Mouse (Mus musculus) liver, embryonic 15.5 days (tissue): ENCODE results near the gene Itga8. TPM values are rescaled to one million over a fixed set of nuclear protein-coding genes. Genes with fewer than 3 reads are reported as not detected.

Experiments used
- ATAC-seq: fragments of 200-750 bp; cut with Nextera tagmentation; 2 replicates; pipeline ENCODE4 v1.8.0; 2017; ENCODE audit warnings: moderate number of reproducible peaks, mild to moderate bottlenecking, moderate library complexity; ENCODE audit not compliant: insufficient read depth
- H3K27ac ChIP-seq: fragments of 300-500 bp; sonication (generic); replicated peaks from 2 replicates; pipeline ENCODE4 v1.5.1; 2015; ENCODE audit warnings: mild to moderate bottlenecking, inconsistent platforms
- H3K27me3 ChIP-seq: fragments of 300-500 bp; sonication (generic); 2 replicates; pipeline ENCODE4 v1.6.1; 2015; ENCODE audit warnings: mild to moderate bottlenecking, inconsistent platforms
- H3K36me3 ChIP-seq: fragments of 300-500 bp; sonication (generic); replicated peaks from 2 replicates; pipeline ENCODE4 v1.6.1; 2015; ENCODE audit warnings: moderate library complexity, mild to moderate bottlenecking, inconsistent platforms
- H3K4me1 ChIP-seq: fragments of 300-500 bp; sonication (generic); replicated peaks from 2 replicates; pipeline ENCODE4 v1.6.1; 2015; ENCODE audit warnings: inconsistent platforms
- H3K4me2 ChIP-seq: fragments of 300-500 bp; sonication (generic); 2 replicates; pipeline ENCODE4 v1.6.1; 2015; ENCODE audit warnings: moderate library complexity, mild to moderate bottlenecking, inconsistent platforms
- H3K4me3 ChIP-seq: fragments of 300-500 bp; sonication (generic); replicated peaks from 2 replicates; pipeline ENCODE4 v1.5.1; 2015; ENCODE audit warnings: mild to moderate bottlenecking, inconsistent platforms
- H3K9ac ChIP-seq: fragments of 300-500 bp; sonication (generic); 2 replicates; pipeline ENCODE4 v1.6.1; 2015; ENCODE audit warnings: moderate library complexity, mild to moderate bottlenecking, inconsistent platforms
- H3K9me3 ChIP-seq: fragments of 300-500 bp; sonication (generic); replicated peaks from 2 replicates; pipeline ENCODE4 v1.6.1; 2016; ENCODE audit warnings: inconsistent platforms
- WGBS: fragments of 180-500 bp; shearing (Covaris S2); methylation state at CpG from one replicate; pipeline ENCODE4 v1.1.7; 2015; ENCODE audit warnings: mixed read lengths; ENCODE audit not compliant: insufficient replicate concordance; 5-methylcytosine and 5-hydroxymethylcytosine counted together
- polyA plus RNA-seq: library from polyadenylated mRNA; unstranded; fragments of >200 nt; fragmentation: Nextera tagmentation; extraction: Ambion mirVana; gene quantifications from 2 replicates; pipeline ENCODE4 v1.2.1, GENCODE M21; 2015

Gene Itga8
- polyA plus RNA-seq, 1 experiment from 2014 or later, result 2.2 TPM

DNA sequence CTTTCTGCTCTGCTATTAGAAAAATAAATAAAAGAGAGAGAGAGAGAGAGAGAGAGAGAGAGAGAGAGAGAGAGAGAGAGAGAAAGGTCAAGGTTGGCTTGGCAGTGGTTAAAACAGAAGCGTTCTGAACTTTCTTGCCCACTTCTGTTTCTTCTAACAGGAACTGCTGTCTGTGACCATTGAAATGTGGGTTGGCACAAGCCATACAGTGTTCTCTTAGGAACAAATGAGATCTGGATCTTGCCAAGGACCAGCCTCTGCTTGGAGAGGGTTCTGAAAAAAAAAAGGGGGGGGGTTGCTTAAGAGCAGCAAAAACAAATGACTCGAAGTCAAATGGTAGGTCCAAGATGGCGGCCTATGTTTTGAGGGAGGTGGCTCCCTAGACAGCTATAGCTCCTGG lies 17.0 kb upstream of the Itga8 start:
- Histone ChIP-seq H3K27me3 (no peaks in the 10 kb centered on the region), H3K4me1 (no peaks in the 10 kb centered on the region; the same call in 1 of the 2 replicates), H3K9ac (no peak overlapping the region), H3K4me3 (no peak overlapping the region), H3K27ac (no peak overlapping the region), H3K9me3 (no peaks in the 10 kb centered on the region), H3K36me3 (no peaks in the 10 kb centered on the region), H3K4me2 (no peak overlapping the region)
- WGBS, result 76% methylated on average over 3 of the region's 3 CpGs
- no peak for ATAC-seq

DNA sequence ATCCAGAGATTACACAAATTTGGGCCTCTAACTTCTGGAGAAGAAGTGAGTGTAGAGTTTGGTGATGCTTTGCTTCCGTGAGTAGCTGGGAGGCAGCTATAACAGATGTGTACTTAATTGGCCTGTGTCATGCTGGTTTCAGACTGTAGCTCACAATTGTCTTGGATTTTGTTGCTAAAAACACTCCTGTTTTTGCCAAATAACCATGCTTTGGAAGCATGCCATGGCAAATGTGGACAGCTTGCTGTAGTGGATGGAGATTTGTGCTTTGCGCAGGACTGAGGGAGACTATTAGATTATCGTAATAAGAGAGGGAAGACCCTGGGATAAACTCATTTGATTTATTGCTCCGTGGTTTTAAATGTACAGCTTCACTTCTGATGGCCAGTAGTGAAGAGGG lies 16.3 kb upstream of the Itga8 start:
- Histone ChIP-seq H3K4me2 (no peak overlapping the region), H3K27ac (no peak overlapping the region), H3K4me3 (no peak overlapping the region), H3K36me3 (no peaks in the 10 kb centered on the region), H3K4me1 (no peaks in the 10 kb centered on the region; the same call in 1 of the 2 replicates), H3K9ac (no peak overlapping the region), H3K27me3 (no peaks in the 10 kb centered on the region), H3K9me3 (no peaks in the 10 kb centered on the region)
- WGBS, result 73% methylated on average over 4 of the region's 4 CpGs
- ATAC-seq, result no peak

DNA sequence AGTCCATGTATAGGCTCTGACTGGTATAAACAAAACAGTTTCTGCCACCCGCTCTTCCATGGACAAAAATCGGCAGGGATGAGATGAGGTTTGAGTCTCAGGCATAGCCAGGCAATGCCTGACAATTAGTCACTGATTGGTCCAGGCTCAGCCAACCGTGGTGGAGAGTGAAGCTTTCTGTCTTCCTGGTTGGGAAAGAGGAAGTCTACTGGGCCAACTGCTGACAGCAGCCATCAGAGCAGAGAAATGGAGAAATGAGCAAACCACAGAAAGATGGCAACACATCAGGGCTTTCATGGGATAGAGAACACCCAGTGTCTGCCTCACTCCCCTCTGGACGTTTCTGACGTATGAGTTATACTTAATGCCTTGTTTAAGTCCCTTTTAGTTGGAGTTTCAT lies 15.6 kb upstream of the Itga8 start:
- H3K27me3 ChIP-seq, result no peaks in the 10 kb centered on the region
- peak; percentile 28; the same call in 1 of the 2 replicates for ATAC-seq
- H3K4me1 ChIP-seq, result no peaks in the 10 kb centered on the region; the same call in 1 of the 2 replicates
- H3K9me3 ChIP-seq, result no peaks in the 10 kb centered on the region
- no peaks in the 10 kb centered on the region for H3K36me3 ChIP-seq
- no peak overlapping the region for H3K4me3 ChIP-seq
- H3K27ac ChIP-seq, result no peak overlapping the region
- H3K4me2 ChIP-seq, result no peak overlapping the region
- H3K9ac ChIP-seq, result no peak overlapping the region
- whole genome bisulfite sequencing, result 37% methylated on average over 5 of the region's 5 CpGs

DNA sequence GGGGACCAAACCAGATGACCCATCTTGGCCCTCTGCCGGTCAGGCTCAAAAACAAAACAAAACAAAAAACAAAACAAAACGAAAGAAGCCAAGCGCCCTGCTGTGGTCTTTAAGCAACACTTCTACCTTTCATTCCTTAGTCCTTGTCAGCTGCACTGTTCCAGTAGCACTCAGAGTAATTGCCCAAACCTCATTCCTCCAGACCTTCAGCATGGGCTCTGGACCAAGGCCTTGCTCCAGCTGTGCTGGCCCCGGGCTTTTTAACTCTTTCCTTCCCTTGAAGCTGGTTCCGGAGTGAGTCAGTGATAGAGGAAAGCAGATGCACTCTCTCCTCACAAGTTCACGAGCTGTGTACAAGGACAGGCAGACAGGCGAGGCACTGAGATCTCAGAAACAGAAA lies 14.6 kb upstream of the Itga8 start:
- no peak overlapping the region for H3K9ac ChIP-seq
- H3K27me3 ChIP-seq, result no peaks in the 10 kb centered on the region
- H3K27ac ChIP-seq, result no peak overlapping the region
- no peak for ATAC-seq
- H3K4me1 ChIP-seq, result no peaks in the 10 kb centered on the region; the same call in 1 of the 2 replicates
- no peak overlapping the region for H3K4me3 ChIP-seq
- WGBS, result 41% methylated on average over 7 of the region's 7 CpGs
- no peaks in the 10 kb centered on the region for H3K36me3 ChIP-seq
- H3K4me2 ChIP-seq, result no peak overlapping the region
- no peaks in the 10 kb centered on the region for H3K9me3 ChIP-seq

DNA sequence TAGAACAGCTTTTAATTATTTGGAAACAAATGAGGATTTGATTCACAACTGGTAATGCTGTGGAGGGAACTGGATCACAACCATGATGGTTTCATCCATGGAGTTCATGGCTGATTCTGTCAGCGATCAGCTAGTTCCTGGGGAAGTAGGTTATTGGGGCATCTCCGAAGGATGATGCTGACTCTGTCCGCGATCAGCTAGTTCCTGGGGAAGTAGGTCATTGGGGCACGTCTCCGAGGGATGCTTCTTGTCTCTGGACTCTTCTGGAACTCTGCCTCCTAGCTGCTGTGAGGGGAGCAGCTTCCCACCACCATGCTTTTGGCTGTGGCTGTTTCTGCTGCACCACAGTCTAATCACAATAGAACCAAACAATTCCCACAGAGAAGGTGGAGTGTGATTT lies 12.3 kb upstream of the Itga8 start:
- 56% methylated on average over 6 of the region's 6 CpGs for WGBS
- Histone ChIP-seq H3K9ac (no peak overlapping the region), H3K9me3 (no peaks in the 10 kb centered on the region), H3K4me1 (no peaks in the 10 kb centered on the region; the same call in 1 of the 2 replicates), H3K27ac (no peak overlapping the region), H3K36me3 (no peaks in the 10 kb centered on the region), H3K4me2 (no peak overlapping the region), H3K4me3 (no peak overlapping the region), H3K27me3 (no peaks in the 10 kb centered on the region)
- ATAC-seq, result no peak

DNA sequence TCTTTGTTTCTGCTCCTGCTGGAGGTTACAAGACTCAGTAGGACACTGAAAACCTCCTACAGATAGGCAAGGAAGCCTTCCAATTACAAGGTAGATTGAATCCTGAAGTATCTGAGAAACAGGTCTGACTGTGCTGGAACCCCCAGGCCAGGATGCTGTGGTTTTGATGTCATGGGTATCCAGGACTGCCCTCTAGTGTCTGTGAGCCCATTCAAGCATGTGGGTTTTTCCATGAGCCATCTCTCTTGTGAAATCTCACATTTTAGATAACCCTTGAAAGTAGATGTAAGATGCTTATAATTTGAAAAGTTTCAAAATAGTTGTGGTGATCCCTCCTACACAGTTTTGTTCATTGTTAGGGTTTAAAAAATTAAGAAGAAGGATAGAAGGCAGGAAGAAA lies 6.7 kb upstream of the Itga8 start:
- Histone ChIP-seq H3K27me3 (0 out of 2 replicates have a peak, but pooled peaks cover 4% of the 10 kb centered on the region), H3K36me3 (no peaks in the 10 kb centered on the region), H3K9ac (no peak overlapping the region), H3K9me3 (no peaks in the 10 kb centered on the region), H3K4me3 (no peak overlapping the region), H3K4me2 (no peak overlapping the region), H3K4me1 (no peaks in the 10 kb centered on the region), H3K27ac (no peak overlapping the region)
- ATAC-seq, result no peak

DNA sequence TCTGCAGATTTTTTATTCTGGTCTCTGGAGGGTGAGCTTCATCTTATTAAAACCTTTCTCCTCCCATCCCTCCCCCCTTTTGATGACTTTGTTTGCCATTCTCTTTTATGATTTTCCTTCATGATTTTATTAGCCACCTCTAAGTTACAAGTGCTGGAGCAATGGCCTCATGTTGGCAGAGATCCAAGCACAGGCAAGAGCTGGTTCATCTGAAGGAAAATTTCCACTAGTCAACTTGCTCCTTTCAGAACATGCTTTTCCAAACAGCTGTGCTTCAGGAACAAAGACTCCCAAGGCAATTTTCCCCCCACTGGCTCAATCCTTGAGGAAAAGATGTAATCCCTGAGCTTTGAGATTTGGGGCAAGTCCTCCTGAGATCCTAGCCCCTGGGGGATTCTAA lies 5.6 kb upstream of the Itga8 start:
- ATAC-seq, result no peak
- Histone ChIP-seq H3K36me3 (no peaks in the 10 kb centered on the region), H3K4me3 (no peak overlapping the region), H3K9me3 (no peaks in the 10 kb centered on the region), H3K4me2 (no peak overlapping the region), H3K4me1 (no peaks in the 10 kb centered on the region), H3K27me3 (peaks cover 11% of the 10 kb centered on the region), H3K9ac (no peak overlapping the region), H3K27ac (no peak overlapping the region)

DNA sequence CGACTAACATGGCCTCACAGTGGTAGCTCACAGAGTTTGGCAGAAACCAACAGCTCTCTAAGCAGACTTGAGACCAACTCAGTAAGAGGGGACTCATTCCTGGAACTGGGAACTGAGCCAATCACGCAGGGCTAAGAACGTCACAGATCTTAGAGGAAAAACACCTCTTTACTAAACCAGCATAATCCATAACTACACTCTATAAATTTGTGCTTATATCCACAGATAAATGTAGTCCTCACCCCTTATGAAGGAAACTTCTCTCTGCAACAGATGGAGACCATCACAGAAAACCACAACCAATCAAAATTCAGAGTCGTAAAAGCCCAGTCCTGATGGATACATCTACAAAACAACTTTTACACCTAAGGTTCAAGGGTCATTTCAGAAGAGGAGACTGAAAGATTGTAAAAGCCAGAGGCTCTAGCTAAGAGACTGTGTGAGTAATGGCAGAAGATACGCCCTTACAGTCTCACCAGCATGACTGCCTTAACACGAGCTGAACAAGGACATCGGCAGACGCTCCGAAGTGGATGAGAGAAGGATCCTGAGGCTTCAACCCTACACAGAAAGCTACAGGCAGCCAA lies 3.4 kb upstream of the Itga8 start:
- WGBS, result 66% methylated on average over 9 of the region's 9 CpGs
- no peaks in the 10 kb centered on the region for H3K9me3 ChIP-seq
- no peak for ATAC-seq
- peaks cover 32% of the 10 kb centered on the region for H3K27me3 ChIP-seq
- H3K4me2 ChIP-seq, result no peak overlapping the region
- H3K4me3 ChIP-seq, result no peak overlapping the region
- no peak overlapping the region for H3K9ac ChIP-seq
- H3K36me3 ChIP-seq, result no peaks in the 10 kb centered on the region
- peaks cover 6% of the 10 kb centered on the region; the same call in 1 of the 2 replicates for H3K4me1 ChIP-seq
- no peak overlapping the region for H3K27ac ChIP-seq

DNA sequence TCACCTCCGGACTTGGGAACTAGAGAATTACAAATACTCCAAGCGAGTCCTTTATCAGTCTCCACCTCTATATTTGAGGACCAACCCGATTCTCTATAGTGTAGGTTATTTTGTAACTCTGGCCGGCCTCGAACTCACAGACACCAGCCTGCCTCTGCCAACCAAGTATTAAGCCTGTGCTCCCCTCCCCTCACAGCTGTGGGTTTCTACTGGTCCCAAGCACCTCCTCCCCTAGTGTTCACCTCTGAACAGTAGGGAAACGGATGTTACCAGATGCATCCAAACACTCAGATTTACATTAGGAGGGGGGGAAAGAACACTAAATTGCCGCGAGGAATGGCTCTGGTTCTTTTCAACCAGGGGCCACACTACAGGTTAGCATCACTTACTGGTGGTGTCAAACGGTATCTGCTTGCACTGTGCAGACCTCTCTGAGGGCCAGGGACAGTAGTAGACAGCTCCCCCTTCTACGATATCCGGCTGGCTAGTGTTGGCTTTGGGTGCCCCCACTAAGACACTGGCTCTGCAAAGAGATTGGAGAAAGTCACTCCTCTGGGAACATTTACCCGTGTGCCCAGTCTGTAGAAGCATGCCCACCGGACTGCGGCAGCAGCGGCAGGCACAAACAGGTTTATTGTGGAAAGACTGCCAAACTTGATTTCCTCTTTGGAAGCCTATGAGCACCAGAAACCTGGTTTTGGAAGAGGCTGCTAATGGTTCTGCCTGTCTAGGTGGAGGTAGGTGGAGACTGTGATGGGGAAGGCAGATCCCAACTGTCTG lies 1.1 kb downstream of the Itga8 start:
- H3K4me3 ChIP-seq, result peak overlapping the region; percentile 55; the same call in 1 of the 2 replicates
- H3K4me2 ChIP-seq, result peak overlapping the region; percentile 81; the same call in 1 of the 2 replicates
- no peak overlapping the region for H3K27ac ChIP-seq
- H3K9me3 ChIP-seq, result no peaks in the 10 kb centered on the region
- H3K9ac ChIP-seq, result no peak overlapping the region
- ATAC-seq, result no peak
- no peaks in the 10 kb centered on the region for H3K36me3 ChIP-seq
- H3K4me1 ChIP-seq, result peaks cover 6% of the 10 kb centered on the region; the same call in 1 of the 2 replicates
- peaks cover 42% of the 10 kb centered on the region for H3K27me3 ChIP-seq
- 61% methylated on average over 15 of the region's 15 CpGs for WGBS

DNA sequence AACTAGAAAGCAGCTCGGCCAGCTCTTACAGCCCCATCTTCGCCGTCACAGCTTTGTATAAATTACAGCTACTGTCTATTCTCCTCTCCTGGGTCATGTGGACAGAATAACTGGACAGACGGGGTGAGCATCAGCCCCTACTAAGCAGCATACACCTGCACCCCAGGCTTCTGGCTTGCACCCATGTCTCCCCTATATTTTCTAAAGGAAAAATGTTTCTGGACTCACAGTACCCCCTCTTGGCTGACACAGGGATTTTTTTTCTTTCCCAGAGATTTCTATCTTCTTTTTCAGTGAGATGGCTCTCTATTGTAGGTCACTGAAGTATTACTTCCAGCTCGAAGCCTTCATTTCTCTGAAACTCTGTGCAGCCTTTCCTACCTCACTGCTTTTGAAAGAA lies 4.4 kb downstream of the Itga8 start:
- no peaks in the 10 kb centered on the region for H3K9me3 ChIP-seq
- 65% methylated on average over 5 of the region's 5 CpGs for WGBS
- peaks cover 6% of the 10 kb centered on the region; the same call in 1 of the 2 replicates for H3K4me1 ChIP-seq
- H3K36me3 ChIP-seq, result no peaks in the 10 kb centered on the region
- no peak for ATAC-seq
- no peak overlapping the region for H3K4me2 ChIP-seq
- no peak overlapping the region for H3K27ac ChIP-seq
- peaks cover 32% of the 10 kb centered on the region for H3K27me3 ChIP-seq
- H3K4me3 ChIP-seq, result no peak overlapping the region
- H3K9ac ChIP-seq, result no peak overlapping the region

DNA sequence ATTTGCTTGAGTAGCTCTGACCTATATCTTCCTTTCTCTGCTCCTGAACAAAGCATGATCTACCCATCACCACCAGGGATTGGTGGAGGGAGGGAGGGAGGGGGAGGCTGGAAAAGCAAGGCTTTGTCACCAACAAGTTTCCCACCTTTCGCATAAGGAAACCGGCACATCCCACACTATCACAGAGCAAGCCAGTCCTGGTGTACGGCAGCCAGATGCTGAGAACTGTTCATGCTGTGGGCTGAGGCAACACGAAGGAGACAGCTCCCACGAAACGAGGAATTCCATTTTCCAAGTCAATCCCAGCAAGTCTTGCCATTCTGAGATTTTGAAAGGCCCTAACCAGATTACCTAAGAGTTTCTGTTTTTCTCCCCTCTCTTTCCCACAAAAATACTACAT lies 6.6 kb downstream of the Itga8 start:
- Histone ChIP-seq H3K27me3 (peaks cover 10% of the 10 kb centered on the region), H3K9ac (no peak overlapping the region), H3K9me3 (no peaks in the 10 kb centered on the region), H3K36me3 (no peaks in the 10 kb centered on the region), H3K4me3 (no peak overlapping the region), H3K4me2 (no peak overlapping the region), H3K4me1 (no peaks in the 10 kb centered on the region), H3K27ac (no peak overlapping the region)
- ATAC-seq, result no peak
- WGBS, result 67% methylated on average over 6 of the region's 6 CpGs
